Mouse (Mus musculus): ENCODE data around the gene Itk.

GRCm38 (mm10) chr11:46304864-46305710, 84.2 kb downstream of the Itk start:
- TF ChIP-seq MYOG (IDR thresholded peaks at IDR 0.05; ENCODE audit: control insufficient read depth, extremely low read depth, insufficient read length), result no peak
- no peak for TF ChIP-seq CTCF (IDR thresholded peaks at IDR 0.05; ENCODE audit: control insufficient read depth, insufficient read depth, insufficient read length)
- TF ChIP-seq MAX (IDR thresholded peaks at IDR 0.05), result no peak
- no peak for TF ChIP-seq FOSL1 (IDR thresholded peaks at IDR 0.05; ENCODE audit: insufficient read depth, low read length, poor library complexity, severe bottlenecking)
- no peak for TF ChIP-seq USF1 (IDR thresholded peaks at IDR 0.05; ENCODE audit: low read depth)
